Mouse (Mus musculus) heart, embryonic 15.5 days (tissue): ENCODE results near the gene B3gnt7. TPM values are rescaled to one million over a fixed set of nuclear protein-coding genes. Genes with fewer than 3 reads are reported as not detected.

Experiments
- ATAC-seq: fragments of 200-750 bp; cut with Nextera tagmentation; replicated peaks from 2 replicates; pipeline ENCODE4 v1.8.0; 2017; ENCODE audit warnings: low read depth, moderate TSS enrichment; ENCODE audit not compliant: insufficient number of reproducible peaks, insufficient read depth, low FRiP score
- H3K27ac ChIP-seq: fragments of 300-500 bp; sonication (generic); 2 replicates; pipeline ENCODE4 v1.5.1; 2015; ENCODE audit warnings: mild to moderate bottlenecking, inconsistent platforms
- H3K27me3 ChIP-seq: fragments of 300-500 bp; sonication (generic); 2 replicates; pipeline ENCODE4 v1.6.1; 2015; ENCODE audit warnings: inconsistent platforms
- H3K36me3 ChIP-seq: fragments of 300-500 bp; sonication (generic); 2 replicates; pipeline ENCODE4 v1.6.1; 2015; ENCODE audit warnings: mild to moderate bottlenecking, inconsistent platforms
- H3K4me1 ChIP-seq: fragments of 300-500 bp; sonication (generic); replicated peaks from 2 replicates; pipeline ENCODE4 v1.6.1; 2015; ENCODE audit warnings: inconsistent platforms
- H3K4me2 ChIP-seq: fragments of 300-500 bp; sonication (generic); 2 replicates; pipeline ENCODE4 v1.6.1; 2015; ENCODE audit warnings: inconsistent platforms, mild to moderate bottlenecking, moderate library complexity
- H3K4me3 ChIP-seq: fragments of 300-500 bp; sonication (generic); 2 replicates; pipeline ENCODE4 v1.5.1; 2015; ENCODE audit warnings: mild to moderate bottlenecking, inconsistent platforms
- H3K9ac ChIP-seq: fragments of 300-500 bp; sonication (generic); 2 replicates; pipeline ENCODE4 v1.6.1; 2015; ENCODE audit warnings: mild to moderate bottlenecking, inconsistent platforms
- H3K9me3 ChIP-seq: fragments of 300-500 bp; sonication (generic); replicated peaks from 2 replicates; pipeline ENCODE4 v1.6.1; 2016; ENCODE audit warnings: inconsistent platforms
- WGBS: fragments of 180-500 bp; shearing (Covaris S2); methylation state at CpG from one replicate; pipeline ENCODE4 v1.1.7; 2015; ENCODE audit warnings: mixed read lengths; 5-methylcytosine and 5-hydroxymethylcytosine counted together
- polyA plus RNA-seq: library from polyadenylated mRNA; unstranded; fragments of >200 nt; fragmentation: Nextera tagmentation; extraction: Ambion mirVana; gene quantifications from 2 replicates; pipeline ENCODE4 v1.2.1, GENCODE M21; 2015

Gene B3gnt7
- polyA plus RNA-seq, 1 experiment from 2014 or later = 2.0 TPM

DNA sequence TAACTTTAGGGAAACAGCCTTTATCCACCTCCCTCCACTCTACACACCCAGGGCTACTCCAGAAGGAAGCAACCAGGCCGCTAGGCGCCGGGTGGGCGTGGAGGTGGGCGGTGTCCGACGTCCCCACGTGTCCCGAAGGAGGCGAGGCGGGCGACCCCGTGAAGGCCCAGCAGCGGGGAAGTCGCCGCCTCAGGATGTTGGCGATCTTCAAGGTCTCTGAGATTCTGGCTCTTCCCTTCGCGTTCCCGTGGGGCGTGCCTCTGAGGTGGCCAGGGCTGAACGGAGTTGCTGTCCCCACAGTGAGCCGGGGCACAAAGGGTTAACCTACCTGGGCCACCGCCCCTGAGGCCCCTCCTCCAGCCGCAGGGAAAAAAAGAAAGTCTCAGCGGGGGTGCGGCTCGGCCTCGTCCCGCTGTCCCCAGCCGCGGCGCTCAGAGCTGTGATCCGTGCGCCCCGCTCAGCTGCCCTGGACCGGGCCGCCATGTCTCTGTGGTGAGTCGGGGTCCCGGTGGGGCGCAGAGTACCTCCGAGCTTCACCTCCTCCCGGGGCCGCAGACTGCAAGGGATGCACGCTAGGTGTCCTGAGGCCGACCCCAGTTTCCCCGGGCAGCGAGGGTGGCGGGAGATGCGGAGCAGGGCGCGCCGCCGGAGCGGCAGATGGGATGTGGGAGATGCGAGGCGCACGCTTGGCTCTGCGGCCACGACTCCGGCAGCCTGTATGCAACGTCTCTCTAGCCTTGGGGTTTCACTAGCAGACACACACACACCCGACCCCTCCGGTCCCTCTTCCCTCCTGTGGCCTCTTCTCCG is 636 bp downstream of the B3gnt7 start:
- H3K27ac ChIP-seq = no peak overlapping the region
- WGBS = under 1% methylated on average over 65 of the region's 65 CpGs

DNA sequence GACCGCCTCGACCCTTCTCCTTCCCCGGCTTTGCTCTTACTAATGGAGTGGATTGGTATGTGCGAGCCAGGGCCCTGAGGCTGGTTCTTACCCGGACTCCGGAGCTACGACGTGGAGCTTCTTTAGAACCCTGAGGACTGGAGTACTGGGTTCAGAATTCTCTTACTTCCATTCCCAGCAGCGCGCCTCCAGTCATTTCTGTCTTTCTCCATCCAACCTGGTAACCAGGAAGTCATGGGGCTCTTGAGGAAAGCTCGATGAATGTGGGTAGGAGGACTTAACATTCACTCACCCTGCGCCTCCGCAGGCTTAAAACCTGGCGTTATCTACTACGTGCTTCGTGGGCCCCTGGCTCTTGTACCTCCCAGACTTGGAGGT is 1.2 kb downstream of the B3gnt7 start:
- Histone ChIP-seq H3K27me3 (peaks cover 54% of the 10 kb centered on the region), H3K4me2 (peak overlapping the region; percentile 99), H3K36me3 (no peaks in the 10 kb centered on the region), H3K27ac (no peak overlapping the region), H3K9me3 (no peaks in the 10 kb centered on the region), H3K4me1 (peaks cover 15% of the 10 kb centered on the region), H3K4me3 (peak overlapping the region; percentile 67), H3K9ac (no peak overlapping the region)
- 3% methylated on average over 16 of the region's 16 CpGs for WGBS
- no peak for ATAC-seq

More for the DNA sequence above, 636 bp downstream of the B3gnt7 start:
- ATAC-seq = peak; percentile 59
- Histone ChIP-seq H3K36me3 (no peaks in the 10 kb centered on the region), H3K4me1 (peaks cover 15% of the 10 kb centered on the region), H3K9ac (peak overlapping the region; percentile 56), H3K4me3 (peak overlapping the region; percentile 67), H3K4me2 (peak overlapping the region; percentile 99), H3K9me3 (no peaks in the 10 kb centered on the region), H3K27me3 (peaks cover 54% of the 10 kb centered on the region)

DNA sequence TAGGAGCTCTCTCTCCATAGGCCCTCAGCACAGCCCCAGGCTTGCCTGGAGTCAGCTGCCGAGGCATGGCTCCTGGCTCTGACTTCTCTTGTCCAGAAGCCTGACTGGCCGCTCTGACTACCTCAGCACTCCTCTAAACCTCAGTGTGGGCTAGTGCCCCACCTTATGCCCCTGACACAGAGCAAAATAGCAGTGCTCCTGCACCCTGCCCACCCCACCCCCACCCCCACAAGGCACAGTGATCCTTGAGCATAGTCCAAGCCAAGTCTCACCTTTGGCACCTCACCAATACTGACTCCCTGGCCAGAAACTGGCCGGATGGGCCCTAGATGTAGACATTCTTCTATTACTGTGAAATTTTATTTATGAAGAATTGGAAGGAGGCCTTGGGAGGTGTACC is 4.1 kb downstream of the B3gnt7 start:
- Histone ChIP-seq H3K4me1 (peaks cover 15% of the 10 kb centered on the region), H3K4me3 (no peak overlapping the region), H3K4me2 (no peak overlapping the region), H3K36me3 (no peaks in the 10 kb centered on the region), H3K27ac (no peak overlapping the region), H3K9ac (no peak overlapping the region), H3K9me3 (no peaks in the 10 kb centered on the region), H3K27me3 (peaks cover 43% of the 10 kb centered on the region)
- no peak for ATAC-seq
- WGBS = 80% methylated on average over 3 of the region's 3 CpGs

- H3K9ac ChIP-seq = no peak overlapping the region
- no peaks in the 10 kb centered on the region for H3K36me3 ChIP-seq
- peaks cover 37% of the 10 kb centered on the region for H3K27me3 ChIP-seq
- H3K4me2 ChIP-seq = no peak overlapping the region
- ATAC-seq = no peak
- H3K4me3 ChIP-seq = no peak overlapping the region
- H3K27ac ChIP-seq = no peak overlapping the region
- 87% methylated on average over 7 of the region's 7 CpGs for WGBS
- no peaks in the 10 kb centered on the region for H3K9me3 ChIP-seq
- H3K4me1 ChIP-seq = peaks cover 15% of the 10 kb centered on the region
Observed at GRCm38 (mm10) chr1:86307177-86307762, 4.6 kb downstream of the B3gnt7 start.

DNA sequence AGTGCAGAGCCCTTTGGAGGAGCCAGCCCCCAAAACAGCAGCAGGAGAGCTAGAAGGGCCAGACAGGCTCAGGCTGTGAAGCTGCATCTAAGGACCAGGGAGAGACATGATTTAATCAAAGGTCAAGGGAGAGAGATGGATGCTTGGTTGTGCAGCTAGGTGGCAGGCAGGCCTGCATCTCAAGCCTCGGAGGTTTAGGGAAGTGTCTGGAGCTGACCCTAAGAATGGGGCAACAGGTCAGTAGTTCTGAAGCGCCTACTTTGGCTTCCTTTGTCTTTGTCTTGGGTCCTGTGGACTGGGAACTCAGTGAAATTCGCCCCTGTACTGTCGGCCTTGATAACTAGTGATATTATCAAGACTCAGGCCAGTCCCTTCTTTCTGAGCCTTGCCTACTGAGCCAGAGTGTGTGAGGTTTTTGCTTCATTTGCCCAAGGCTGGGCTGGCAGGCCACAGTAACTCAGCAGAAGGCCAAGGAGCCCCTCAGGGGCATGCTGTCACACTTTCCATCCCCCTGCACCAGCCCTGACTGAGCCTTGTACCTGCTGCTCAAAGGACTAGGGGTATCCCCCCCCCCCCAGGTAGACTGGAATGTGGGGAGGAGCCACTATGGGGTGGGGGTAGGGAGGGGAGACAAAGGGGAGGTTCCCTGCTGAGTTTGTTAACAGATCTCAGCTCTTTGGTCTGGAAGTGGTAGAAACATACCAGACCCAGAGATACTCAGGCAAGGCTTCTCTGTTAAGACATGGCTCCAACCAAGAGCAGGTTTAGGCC is 5.4 kb downstream of the B3gnt7 start:
- Histone ChIP-seq H3K4me2 (no peak overlapping the region), H3K27ac (no peak overlapping the region), H3K4me1 (peaks cover 10% of the 10 kb centered on the region), H3K36me3 (no peaks in the 10 kb centered on the region), H3K9me3 (no peaks in the 10 kb centered on the region), H3K4me3 (no peak overlapping the region), H3K27me3 (peaks cover 29% of the 10 kb centered on the region), H3K9ac (no peak overlapping the region)
- 57% methylated on average over 4 of the region's 4 CpGs for WGBS
- no peak for ATAC-seq

DNA sequence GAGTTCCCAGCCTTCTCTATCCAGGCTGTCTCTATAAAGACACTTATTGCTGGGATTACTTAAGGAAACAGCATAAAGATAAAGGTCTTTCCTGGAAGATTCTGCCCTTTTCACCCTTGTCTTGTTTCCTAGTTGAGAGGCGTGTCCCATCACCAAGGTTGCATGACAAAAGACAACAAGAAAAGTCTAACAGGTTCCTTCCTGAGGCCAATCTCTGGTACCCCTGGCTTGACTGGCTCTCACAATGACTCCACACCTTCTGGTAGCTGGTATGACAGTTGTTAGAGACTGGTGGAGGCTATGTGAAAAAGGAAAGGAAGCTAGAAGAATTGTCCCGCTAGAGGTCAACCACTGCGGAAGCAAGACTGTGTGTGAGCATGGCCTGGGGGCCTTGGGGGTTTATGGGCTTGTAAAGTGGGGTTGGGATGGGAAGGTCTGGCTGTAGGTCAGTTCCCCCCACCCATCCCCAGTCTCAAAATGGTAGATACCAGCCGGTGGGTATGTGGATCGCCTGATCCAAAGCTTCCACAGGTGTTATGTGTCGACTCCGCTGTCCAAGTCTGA is 6.7 kb downstream of the B3gnt7 start:
- no peak overlapping the region for H3K4me2 ChIP-seq
- H3K9ac ChIP-seq = no peak overlapping the region
- no peak overlapping the region for H3K27ac ChIP-seq
- no peak for ATAC-seq
- no peaks in the 10 kb centered on the region for H3K9me3 ChIP-seq
- peaks cover 16% of the 10 kb centered on the region for H3K27me3 ChIP-seq
- H3K4me3 ChIP-seq = no peak overlapping the region
- WGBS = 85% methylated on average over 7 of the region's 7 CpGs
- H3K36me3 ChIP-seq = no peaks in the 10 kb centered on the region
- no peaks in the 10 kb centered on the region for H3K4me1 ChIP-seq

GRCm38 (mm10) chr1:86310536-86311310 is 8.1 kb downstream of the B3gnt7 start:
- WGBS = 49% methylated on average over 15 of the region's 15 CpGs
- no peak overlapping the region for H3K9ac ChIP-seq
- H3K27me3 ChIP-seq = peaks cover 6% of the 10 kb centered on the region; the same call in 1 of the 2 replicates
- no peak for ATAC-seq
- no peaks in the 10 kb centered on the region for H3K36me3 ChIP-seq
- no peaks in the 10 kb centered on the region for H3K4me1 ChIP-seq
- no peaks in the 10 kb centered on the region for H3K9me3 ChIP-seq
- H3K27ac ChIP-seq = no peak overlapping the region
- no peak overlapping the region for H3K4me3 ChIP-seq
- H3K4me2 ChIP-seq = no peak overlapping the region

DNA sequence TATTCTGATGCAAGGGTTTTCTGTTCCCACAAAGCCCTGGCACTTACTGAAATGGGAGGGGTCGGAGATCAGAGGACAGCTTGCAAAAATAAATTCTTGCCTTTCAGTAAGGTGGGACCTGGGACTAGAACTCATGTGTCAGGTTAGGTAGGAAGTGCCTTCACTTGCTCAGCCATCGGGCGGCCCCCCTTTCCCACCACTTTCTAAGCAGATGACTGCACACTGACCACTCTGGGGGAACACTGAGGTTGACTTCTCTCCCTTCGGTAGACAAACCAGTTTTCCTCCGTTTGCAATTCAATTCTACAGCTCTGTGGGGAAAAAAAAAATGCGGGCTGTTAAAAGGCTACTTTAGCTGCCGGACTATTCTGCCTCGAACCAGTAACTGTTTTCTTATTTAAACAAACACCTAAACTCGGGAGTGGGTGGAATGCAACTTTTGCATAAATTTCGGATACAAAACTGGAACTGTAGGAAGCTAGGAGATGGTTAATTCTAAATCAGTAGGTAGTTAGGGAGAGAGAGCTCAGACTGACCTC is 8.9 kb downstream of the B3gnt7 start:
- Histone ChIP-seq H3K27me3 (peaks cover 6% of the 10 kb centered on the region; the same call in 1 of the 2 replicates), H3K4me2 (no peak overlapping the region), H3K4me1 (no peaks in the 10 kb centered on the region), H3K27ac (no peak overlapping the region), H3K4me3 (no peak overlapping the region), H3K9ac (no peak overlapping the region), H3K36me3 (no peaks in the 10 kb centered on the region), H3K9me3 (no peaks in the 10 kb centered on the region)
- no peak for ATAC-seq
- 59% methylated on average over 10 of the region's 10 CpGs for WGBS

DNA sequence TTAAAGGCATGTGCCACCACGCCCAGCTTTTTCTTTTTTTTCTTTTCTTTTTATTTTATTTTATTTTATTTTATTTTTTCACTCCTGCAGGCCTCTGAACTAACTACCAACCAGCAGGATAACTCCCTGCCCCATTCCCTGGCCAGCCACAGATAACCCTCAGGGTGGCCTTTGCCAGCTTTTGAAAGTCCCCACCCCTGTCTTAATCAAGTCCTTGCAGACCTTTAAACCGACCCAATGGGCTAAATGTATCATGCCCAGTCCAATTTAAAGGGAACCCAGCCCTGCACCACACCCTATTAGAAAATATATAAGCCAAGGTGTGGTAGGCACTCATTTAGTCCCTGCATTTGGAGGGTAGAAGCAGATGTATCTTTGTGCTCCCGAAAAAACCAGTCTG is 9.6 kb downstream of the B3gnt7 start:
- no peaks in the 10 kb centered on the region for H3K9me3 ChIP-seq
- no peaks in the 10 kb centered on the region for H3K4me1 ChIP-seq
- H3K9ac ChIP-seq = no peak overlapping the region
- 81% methylated on average over 3 of the region's 3 CpGs for WGBS
- no peaks in the 10 kb centered on the region for H3K36me3 ChIP-seq
- no peak overlapping the region for H3K27ac ChIP-seq
- ATAC-seq = no peak
- H3K4me3 ChIP-seq = no peak overlapping the region
- H3K27me3 ChIP-seq = 0 out of 2 replicates have a peak, but pooled peaks cover 3% of the 10 kb centered on the region
- H3K4me2 ChIP-seq = no peak overlapping the region

DNA sequence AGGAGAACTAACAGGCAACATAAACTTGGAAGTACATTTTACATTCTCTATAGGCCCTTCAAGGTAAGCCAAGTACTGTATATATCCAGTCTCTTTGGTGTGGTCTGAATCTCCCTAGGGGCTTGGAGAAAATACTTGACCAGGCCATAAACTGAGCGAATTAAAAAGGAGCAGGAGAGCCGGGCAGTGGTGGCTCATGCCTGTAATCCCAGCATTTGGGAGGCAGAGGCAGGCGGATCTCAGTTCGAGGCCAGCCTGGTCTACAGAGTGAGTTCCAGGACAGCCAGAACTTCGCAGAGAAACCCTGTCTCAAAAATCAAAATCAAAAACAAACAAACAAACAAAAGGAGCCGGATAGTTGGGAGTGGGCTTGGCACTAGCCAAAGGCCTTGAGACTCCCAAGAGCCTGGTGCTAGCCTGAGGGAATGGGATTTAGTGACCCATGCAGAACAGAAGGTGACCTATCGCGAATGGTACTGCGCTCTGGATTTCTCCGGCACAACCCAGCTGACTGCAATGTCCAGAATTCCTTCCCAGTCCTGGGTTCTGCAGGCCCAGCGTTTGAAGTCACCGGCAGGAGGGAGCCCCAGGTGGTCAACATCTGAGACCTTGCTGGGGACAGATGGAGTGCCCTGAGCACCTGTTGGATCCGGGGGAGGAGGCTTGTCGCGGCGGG is 10.6 kb downstream of the B3gnt7 start:
- H3K4me3 ChIP-seq = no peak overlapping the region

More for the DNA sequence above, 10.6 kb downstream of the B3gnt7 start:
- Histone ChIP-seq H3K9ac (no peak overlapping the region), H3K9me3 (no peaks in the 10 kb centered on the region), H3K4me2 (peak overlapping the region; percentile 35; the same call in 1 of the 2 replicates), H3K4me1 (no peaks in the 10 kb centered on the region), H3K36me3 (no peaks in the 10 kb centered on the region), H3K27ac (no peak overlapping the region), H3K27me3 (no peaks in the 10 kb centered on the region)
- ATAC-seq = no peak
- 51% methylated on average over 16 of the region's 16 CpGs for WGBS
